Mouse (Mus musculus) embryonic facial prominence, embryonic 14.5 days (tissue): ENCODE results near the gene Zfp830. TPM values are rescaled to one million over a fixed set of nuclear protein-coding genes. Genes with fewer than 3 reads are reported as not detected.

Experiments used
- ATAC-seq: fragments of 200-750 bp; cut with Nextera tagmentation; 2 replicates; pipeline ENCODE4 v1.8.0; 2017; ENCODE audit warnings: low read depth, moderate number of reproducible peaks, moderate TSS enrichment
- DNase-seq: peaks from one replicate; pipeline ENCODE4 v3.0.0-alpha.2; 2015; ENCODE audit warnings: low spot score
- H3K27ac ChIP-seq: fragments of 300-500 bp; sonication (generic); replicated peaks from 2 replicates; pipeline ENCODE4 v1.5.1; 2014; ENCODE audit warnings: low read depth, mild to moderate bottlenecking, low read length, moderate library complexity
- H3K27me3 ChIP-seq: fragments of 300-500 bp; sonication (generic); replicated peaks from 2 replicates; pipeline ENCODE4 v1.6.1; 2014; ENCODE audit warnings: low read length; ENCODE audit not compliant: control insufficient read depth, insufficient read depth
- H3K36me3 ChIP-seq: fragments of 300-500 bp; sonication (generic); 2 replicates; pipeline ENCODE4 v1.6.1; 2014; ENCODE audit warnings: low read length, mixed read lengths; ENCODE audit not compliant: control insufficient read depth, insufficient read depth
- H3K4me1 ChIP-seq: fragments of 300-500 bp; sonication (generic); 2 replicates; pipeline ENCODE4 v1.6.1; 2014; ENCODE audit warnings: antibody characterized with exemption, low read length; ENCODE audit not compliant: control insufficient read depth, insufficient read depth
- H3K4me2 ChIP-seq: fragments of 300-500 bp; sonication (generic); 2 replicates; pipeline ENCODE4 v1.6.1; 2014; ENCODE audit warnings: low read depth, mild to moderate bottlenecking, low read length, moderate library complexity, mixed read lengths
- H3K4me3 ChIP-seq: fragments of 300-500 bp; sonication (generic); 2 replicates; pipeline ENCODE4 v1.5.1; 2014; ENCODE audit warnings: low read depth, mild to moderate bottlenecking, low read length
- H3K9ac ChIP-seq: fragments of 300-500 bp; sonication (generic); 2 replicates; pipeline ENCODE4 v1.6.1; 2014; ENCODE audit warnings: low read depth, mild to moderate bottlenecking, low read length, moderate library complexity, mixed read lengths
- H3K9me3 ChIP-seq: fragments of 300-500 bp; sonication (generic); 2 replicates; pipeline ENCODE4 v1.6.1; 2016; ENCODE audit warnings: low read length; ENCODE audit not compliant: control insufficient read depth
- WGBS: fragments of 180-500 bp; shearing (Covaris S2); extraction: QIAGEN DNeasy Blood & Tissue Kit; methylation state at CpG from one replicate; pipeline ENCODE4 v1.1.7; 2014; 5-methylcytosine and 5-hydroxymethylcytosine counted together
- polyA plus RNA-seq: library from polyadenylated mRNA; unstranded; fragments of >200 nt; fragmentation: Nextera tagmentation; extraction: Ambion mirVana; gene quantifications from 2 replicates; pipeline ENCODE4 v1.2.1, GENCODE M21; 2014

The Zfp830 gene
- polyA plus RNA-seq: 29.7 and 31.6 TPM in 2 replicates

DNA sequence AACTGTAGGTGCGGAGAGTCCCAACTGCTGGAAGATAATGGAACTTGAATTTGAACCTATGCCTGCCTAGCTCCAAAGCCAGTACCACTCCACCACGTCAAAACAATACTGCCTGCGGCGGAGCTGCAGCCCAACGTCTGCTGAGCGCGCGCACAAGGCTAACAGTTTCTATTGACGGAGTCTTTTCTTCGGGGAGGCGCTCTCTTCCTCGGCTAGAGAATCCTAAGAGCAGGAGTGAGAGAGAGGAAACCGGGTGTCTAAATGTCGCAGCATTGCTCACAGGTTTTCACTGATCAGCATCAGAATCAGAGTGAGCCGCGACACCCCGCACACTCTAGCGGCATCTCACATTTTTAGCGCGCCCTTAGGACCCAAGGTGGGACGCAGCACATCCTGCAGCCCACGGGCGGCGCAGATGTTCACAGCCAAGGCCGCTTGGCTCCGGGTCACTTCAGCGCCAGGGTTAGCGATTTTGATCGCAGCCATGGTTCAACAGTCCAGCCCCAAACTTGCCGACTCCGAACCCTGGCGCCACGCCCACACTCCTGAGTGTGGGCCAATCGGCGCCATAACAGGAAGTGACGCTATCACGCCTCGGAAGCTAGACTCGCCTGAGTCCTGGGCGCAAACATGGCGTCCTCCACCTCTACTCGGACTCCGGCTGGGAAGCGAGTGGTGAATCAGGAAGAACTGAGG lies at the start of gene Zfp830, which contains the start of gene Cct6b:
Gene Zfp830, plus strand, starts transcription at position 604 of the 696 bp plus-strand sequence.
Gene Cct6b, minus strand, starts transcription at position 580 of the 696 bp plus-strand sequence.
- H3K9me3 ChIP-seq: no peaks in the 10 kb centered on the region
- H3K27me3 ChIP-seq: no peaks in the 10 kb centered on the region; the same call in 1 of the 2 replicates
- under 1% methylated on average over 44 of the region's 44 CpGs for WGBS
- H3K9ac ChIP-seq: peak within 1 kb of the TSS; percentile 90
- ATAC-seq: peak; percentile 100
- H3K4me3 ChIP-seq: peak within 1 kb of the TSS; percentile 66
- H3K4me1 ChIP-seq: peaks cover 17% of the 10 kb centered on the region
- peak within 1 kb of the TSS; percentile 90 for H3K4me2 ChIP-seq
- DNase-seq: peak; percentile 98
- H3K27ac ChIP-seq: peak within 1 kb of the TSS; percentile 85
- H3K36me3 ChIP-seq: peaks cover 7% of the 10 kb centered on the region

DNA sequence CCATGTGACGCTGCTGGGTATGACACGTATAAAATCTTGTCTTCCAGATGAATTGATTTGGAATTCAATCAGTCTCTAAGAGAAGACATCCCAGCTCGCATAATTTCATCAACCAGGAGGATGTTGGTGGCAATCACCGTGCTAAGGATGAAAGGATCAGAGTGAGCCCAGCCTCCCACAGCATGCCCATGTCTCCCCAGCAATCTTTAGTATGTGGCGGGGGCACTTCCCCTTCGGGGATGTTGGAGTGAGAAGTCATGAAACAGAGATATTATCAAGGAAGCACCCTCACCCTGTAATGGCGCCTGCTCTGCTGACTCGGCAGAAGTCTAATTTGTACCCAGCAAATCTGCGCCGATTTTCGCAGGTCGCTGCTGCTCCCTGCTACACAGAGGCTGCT lies 44.9 kb upstream of the Zfp830 start:
- ATAC-seq: no peak
- H3K4me1 ChIP-seq: no peaks in the 10 kb centered on the region
- no peak overlapping the region for H3K4me3 ChIP-seq
- no peaks in the 10 kb centered on the region for H3K9me3 ChIP-seq
- no peak overlapping the region for H3K4me2 ChIP-seq
- no peaks in the 10 kb centered on the region for H3K36me3 ChIP-seq
- no peaks in the 10 kb centered on the region for H3K27me3 ChIP-seq
- DNase-seq: no peak
- no peak overlapping the region for H3K27ac ChIP-seq
- 80% methylated on average over 12 of the region's 12 CpGs for WGBS
- H3K9ac ChIP-seq: no peak overlapping the region

- Histone ChIP-seq H3K36me3 (no peaks in the 10 kb centered on the region), H3K27ac (no peak overlapping the region), H3K4me1 (no peaks in the 10 kb centered on the region), H3K9ac (no peak overlapping the region), H3K4me2 (no peak overlapping the region), H3K27me3 (no peaks in the 10 kb centered on the region), H3K4me3 (no peak overlapping the region), H3K9me3 (no peaks in the 10 kb centered on the region)
- DNase-seq: no peak
- no peak for ATAC-seq
- 93% methylated on average over 2 of the region's 2 CpGs for WGBS
Measured at GRCm38 (mm10) chr11:82726862-82727261, 37.3 kb upstream of the Zfp830 start.

DNA sequence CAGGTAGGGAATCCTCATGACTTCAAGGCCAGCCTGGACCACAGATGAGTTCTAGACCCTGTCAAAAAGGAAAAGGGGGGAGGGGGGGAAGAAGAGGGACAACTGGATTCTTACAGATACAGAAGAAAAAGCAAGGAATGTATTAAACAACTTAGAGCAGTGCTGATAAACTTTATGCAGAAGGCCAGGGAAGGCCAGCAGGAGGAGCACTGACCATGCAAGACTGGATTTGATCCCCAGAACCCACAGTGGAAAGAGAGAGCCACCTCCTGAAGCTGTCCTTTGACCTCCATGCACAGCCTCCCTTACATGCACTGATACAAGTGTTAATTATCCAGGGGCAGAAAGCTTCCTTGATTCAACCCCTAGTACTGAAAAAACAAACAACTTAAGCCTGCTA lies 29.9 kb upstream of the Zfp830 start:
- no peaks in the 10 kb centered on the region for H3K36me3 ChIP-seq
- ATAC-seq (no peak), DNase-seq (no peak)
- no peaks in the 10 kb centered on the region for H3K27me3 ChIP-seq
- H3K4me1 ChIP-seq: no peaks in the 10 kb centered on the region
- no peak overlapping the region for H3K9ac ChIP-seq
- H3K4me3 ChIP-seq: no peak overlapping the region
- no peak overlapping the region for H3K27ac ChIP-seq
- H3K9me3 ChIP-seq: no peaks in the 10 kb centered on the region
- H3K4me2 ChIP-seq: no peak overlapping the region

DNA sequence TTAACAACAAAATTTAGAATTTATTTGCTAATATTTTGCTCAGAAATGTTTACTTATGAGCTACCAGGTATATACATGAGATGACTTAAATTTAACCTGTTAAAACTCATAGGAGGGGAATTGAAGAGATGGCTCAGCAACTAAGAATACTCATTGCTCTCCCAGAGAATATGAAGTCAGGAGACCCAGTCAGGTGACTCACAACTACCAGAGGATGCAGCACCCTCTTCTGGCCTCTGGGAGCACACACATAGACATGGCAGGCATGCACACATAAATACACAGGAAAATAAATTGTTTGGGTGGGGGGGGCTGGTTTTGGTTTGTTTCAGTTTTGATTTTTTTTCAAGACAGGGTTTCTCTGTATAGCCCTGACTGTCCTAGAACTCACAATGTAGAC lies 25.1 kb upstream of the Zfp830 start:
- Histone ChIP-seq H3K9ac (no peak overlapping the region), H3K36me3 (no peaks in the 10 kb centered on the region), H3K27ac (no peak overlapping the region), H3K27me3 (no peaks in the 10 kb centered on the region), H3K4me1 (no peaks in the 10 kb centered on the region), H3K4me2 (no peak overlapping the region), H3K9me3 (no peaks in the 10 kb centered on the region), H3K4me3 (no peak overlapping the region)
- DNase-seq: no peak
- no peak for ATAC-seq

GRCm38 (mm10) chr11:82746138-82746537 lies 18.0 kb upstream of the Zfp830 start:
- ATAC-seq: no peak
- H3K27ac ChIP-seq: no peak overlapping the region
- no peaks in the 10 kb centered on the region for H3K27me3 ChIP-seq
- H3K4me3 ChIP-seq: no peak overlapping the region
- H3K36me3 ChIP-seq: no peaks in the 10 kb centered on the region
- no peak overlapping the region for H3K9ac ChIP-seq
- 31% methylated on average over 6 of the region's 6 CpGs for WGBS
- no peaks in the 10 kb centered on the region for H3K9me3 ChIP-seq
- no peak overlapping the region for H3K4me2 ChIP-seq
- DNase-seq: no peak
- no peaks in the 10 kb centered on the region for H3K4me1 ChIP-seq

DNA sequence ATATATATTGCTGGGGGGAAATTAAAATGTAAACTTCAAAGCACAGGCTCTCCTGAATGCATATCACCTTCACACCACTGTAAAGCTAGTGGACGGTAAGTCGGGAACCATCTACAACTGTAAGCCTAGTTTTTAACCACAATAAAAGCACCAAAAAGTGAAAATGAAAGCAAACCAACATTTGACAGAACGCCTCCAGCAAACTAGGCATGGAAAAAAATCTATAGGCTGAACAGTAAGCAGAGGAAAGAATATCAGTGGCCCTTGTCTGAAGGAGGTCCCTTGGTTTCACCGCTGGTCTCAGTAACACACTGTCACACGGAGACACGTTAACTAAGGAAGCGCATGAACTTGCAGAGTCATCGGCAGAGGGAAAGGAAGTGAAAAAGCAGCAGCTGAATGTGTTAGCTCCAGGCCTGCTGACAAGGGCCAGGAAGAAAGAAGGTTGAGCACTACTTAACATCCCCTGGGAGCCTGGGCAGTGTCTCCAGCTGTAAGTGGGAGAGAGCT lies 17.2 kb upstream of the Zfp830 start:
- no peak overlapping the region for H3K9ac ChIP-seq
- DNase-seq: no peak
- no peak overlapping the region for H3K27ac ChIP-seq
- H3K4me3 ChIP-seq: no peak overlapping the region
- ATAC-seq: no peak
- WGBS: 74% methylated on average over 8 of the region's 8 CpGs
- H3K9me3 ChIP-seq: no peaks in the 10 kb centered on the region
- H3K4me1 ChIP-seq: no peaks in the 10 kb centered on the region
- H3K27me3 ChIP-seq: no peaks in the 10 kb centered on the region
- no peaks in the 10 kb centered on the region for H3K36me3 ChIP-seq
- H3K4me2 ChIP-seq: no peak overlapping the region

- Histone ChIP-seq H3K4me2 (no peak overlapping the region), H3K27ac (no peak overlapping the region), H3K4me3 (no peak overlapping the region), H3K4me1 (no peaks in the 10 kb centered on the region), H3K9ac (no peak overlapping the region), H3K36me3 (no peaks in the 10 kb centered on the region), H3K27me3 (no peaks in the 10 kb centered on the region), H3K9me3 (no peaks in the 10 kb centered on the region)
- WGBS: 62% methylated on average over 6 of the region's 6 CpGs
- DNase-seq (no peak), ATAC-seq (no peak)
Measured at GRCm38 (mm10) chr11:82752349-82753115, 11.6 kb upstream of the Zfp830 start.
